Mouse (Mus musculus) heart, embryonic 12.5 days (tissue): ENCODE data around the gene Gm20388. TPM values are rescaled to one million over a fixed set of nuclear protein-coding genes. Genes with fewer than 3 reads are reported as not detected.
"Not testable (repeated sequence)": the region's sequence is repeated elsewhere in the genome, so short reads cannot be mapped to it uniquely, and the experiment has no call there.

ENCODE experiments used
- ATAC-seq: fragments of 200-750 bp; cut with Nextera tagmentation; 2 replicates; pipeline ENCODE4 v1.8.0; 2017; ENCODE audit warnings: moderate TSS enrichment, moderate library complexity; ENCODE audit not compliant: insufficient number of reproducible peaks, low FRiP score
- H3K27ac ChIP-seq: fragments of 300-500 bp; sonication (generic); 2 replicates; pipeline ENCODE4 v1.5.1; 2016; ENCODE audit warnings: mild to moderate bottlenecking, moderate library complexity; ENCODE audit not compliant: poor library complexity, severe bottlenecking
- H3K27me3 ChIP-seq: fragments of 300-500 bp; sonication (generic); replicated peaks from 2 replicates; pipeline ENCODE4 v1.6.1; 2016; ENCODE audit warnings: mild to moderate bottlenecking, moderate library complexity
- H3K36me3 ChIP-seq: fragments of 300-500 bp; sonication (generic); 2 replicates; pipeline ENCODE4 v1.6.1; 2016; ENCODE audit warnings: mild to moderate bottlenecking, moderate library complexity
- H3K4me1 ChIP-seq: fragments of 300-500 bp; sonication (generic); replicated peaks from 2 replicates; pipeline ENCODE4 v1.6.1; 2016; ENCODE audit warnings: mild to moderate bottlenecking
- H3K4me2 ChIP-seq: fragments of 300-500 bp; sonication (generic); 2 replicates; pipeline ENCODE4 v1.6.1; 2016; ENCODE audit warnings: mild to moderate bottlenecking, moderate library complexity
- H3K4me3 ChIP-seq: fragments of 300-500 bp; sonication (generic); 2 replicates; pipeline ENCODE4 v1.5.1; 2016; ENCODE audit warnings: mild to moderate bottlenecking
- H3K9ac ChIP-seq: fragments of 300-500 bp; sonication (generic); 2 replicates; pipeline ENCODE4 v1.6.1; 2016; ENCODE audit warnings: mild to moderate bottlenecking, moderate library complexity
- H3K9me3 ChIP-seq: fragments of 300-500 bp; sonication (generic); replicated peaks from 2 replicates; pipeline ENCODE4 v1.6.1; 2016; ENCODE audit warnings: mild to moderate bottlenecking, moderate library complexity
- WGBS: fragments of 180-500 bp; shearing (Covaris S2); methylation state at CpG from one replicate; pipeline ENCODE4 v1.1.7; 2016; 5-methylcytosine and 5-hydroxymethylcytosine counted together
- polyA plus RNA-seq: library from polyadenylated mRNA; unstranded; fragments of >200 nt; fragmentation: Nextera tagmentation; extraction: Ambion mirVana; gene quantifications from 2 replicates; pipeline ENCODE4 v1.2.1, GENCODE M21; 2016

Gene Gm20388
- polyA plus RNA-seq, 1 experiment from 2014 or later: not detected

GRCm38 (mm10) chr8:121145457-121146134, 1235.0 kb downstream of the Gm20388 start:
- H3K9me3 ChIP-seq, H3K4me2 ChIP-seq, H3K36me3 ChIP-seq, H3K9ac ChIP-seq, H3K27ac ChIP-seq, ATAC-seq, H3K4me3 ChIP-seq: not testable (repeated sequence)
- H3K27me3 ChIP-seq: peaks cover 19% of the 10 kb centered on the region
- WGBS: 63% methylated on average over 4 of the region's 6 CpGs
- peaks cover 18% of the 10 kb centered on the region for H3K4me1 ChIP-seq

GRCm38 (mm10) chr8:121148573-121149083, 1238.0 kb downstream of the Gm20388 start:
- Histone ChIP-seq H3K36me3 (no peaks in the 10 kb centered on the region), H3K4me3 (no peak overlapping the region), H3K4me2 (peak overlapping the region; percentile 18; the same call in 1 of the 2 replicates), H3K27me3 (peaks cover 22% of the 10 kb centered on the region), H3K27ac (no peak overlapping the region), H3K9me3 (no peaks in the 10 kb centered on the region), H3K4me1 (peaks cover 28% of the 10 kb centered on the region), H3K9ac (no peak overlapping the region)
- no peak for ATAC-seq
- WGBS: 11% methylated on average over 8 of the region's 8 CpGs

- no peak for ATAC-seq
- H3K9me3 ChIP-seq: no peaks in the 10 kb centered on the region
- H3K27me3 ChIP-seq: peaks cover 13% of the 10 kb centered on the region
- peaks cover 32% of the 10 kb centered on the region for H3K4me1 ChIP-seq
- peak overlapping the region; percentile 16; the same call in 1 of the 2 replicates for H3K4me2 ChIP-seq
- no peak overlapping the region for H3K27ac ChIP-seq
- no peak overlapping the region for H3K9ac ChIP-seq
- no peak overlapping the region for H3K4me3 ChIP-seq
- no peaks in the 10 kb centered on the region for H3K36me3 ChIP-seq
- 26% methylated on average over 12 of the region's 12 CpGs for WGBS
Observed at GRCm38 (mm10) chr8:121152394-121152793, 1241.8 kb downstream of the Gm20388 start.

GRCm38 (mm10) chr8:121156990-121157491, 1246.4 kb downstream of the Gm20388 start:
- no peak overlapping the region for H3K4me3 ChIP-seq

GRCm38 (mm10) chr8:121158812-121159211, 1248.2 kb downstream of the Gm20388 start:
- Histone ChIP-seq H3K27ac (no peak overlapping the region), H3K4me2 (no peak overlapping the region), H3K4me3 (no peak overlapping the region), H3K9ac (no peak overlapping the region), H3K9me3 (no peaks in the 10 kb centered on the region), H3K27me3 (no peaks in the 10 kb centered on the region), H3K36me3 (no peaks in the 10 kb centered on the region), H3K4me1 (peaks cover 36% of the 10 kb centered on the region)
- ATAC-seq: peak; percentile 27; the same call in 1 of the 2 replicates
- 42% methylated on average over 13 of the region's 13 CpGs for WGBS

More at GRCm38 (mm10) chr8:121156990-121157491, 1246.4 kb downstream of the Gm20388 start:
- H3K4me2 ChIP-seq: no peak overlapping the region
- 85% methylated on average over 7 of the region's 7 CpGs for WGBS
- H3K27ac ChIP-seq: no peak overlapping the region
- 0 out of 2 replicates have a peak overlapping the region, but pooled peaks have one; percentile 14 for H3K9ac ChIP-seq
- peaks cover 34% of the 10 kb centered on the region for H3K4me1 ChIP-seq
- H3K9me3 ChIP-seq: no peaks in the 10 kb centered on the region
- no peaks in the 10 kb centered on the region for H3K36me3 ChIP-seq
- ATAC-seq: no peak
- no peaks in the 10 kb centered on the region for H3K27me3 ChIP-seq

GRCm38 (mm10) chr8:121161437-121161836, 1250.8 kb downstream of the Gm20388 start:
- 78% methylated on average over 5 of the region's 5 CpGs for WGBS
- no peaks in the 10 kb centered on the region for H3K36me3 ChIP-seq
- no peak overlapping the region for H3K9ac ChIP-seq
- H3K4me3 ChIP-seq: no peak overlapping the region
- H3K27me3 ChIP-seq: no peaks in the 10 kb centered on the region
- peaks cover 52% of the 10 kb centered on the region for H3K4me1 ChIP-seq
- H3K4me2 ChIP-seq: no peak overlapping the region
- ATAC-seq: no peak
- no peaks in the 10 kb centered on the region for H3K9me3 ChIP-seq
- H3K27ac ChIP-seq: no peak overlapping the region

- Histone ChIP-seq H3K9me3 (no peaks in the 10 kb centered on the region), H3K9ac (no peak overlapping the region), H3K4me1 (peaks cover 45% of the 10 kb centered on the region), H3K27ac (no peak overlapping the region), H3K4me3 (no peak overlapping the region), H3K27me3 (0 out of 2 replicates have a peak, but pooled peaks cover under 1% of the 10 kb centered on the region), H3K36me3 (no peaks in the 10 kb centered on the region), H3K4me2 (no peak overlapping the region)
- ATAC-seq: no peak
- 57% methylated on average over 4 of the region's 4 CpGs for WGBS
Observed at GRCm38 (mm10) chr8:121162413-121162812, 1251.8 kb downstream of the Gm20388 start.

- H3K27me3 ChIP-seq: 0 out of 2 replicates have a peak, but pooled peaks cover 4% of the 10 kb centered on the region
- H3K27ac ChIP-seq: peak overlapping the region; percentile 64; the same call in 1 of the 2 replicates
- no peaks in the 10 kb centered on the region for H3K36me3 ChIP-seq
- peaks cover 46% of the 10 kb centered on the region for H3K4me1 ChIP-seq
- H3K4me2 ChIP-seq: no peak overlapping the region
- 0 out of 2 replicates have a peak, but pooled peaks have one; percentile 48 for ATAC-seq
- H3K9ac ChIP-seq: 0 out of 2 replicates have a peak overlapping the region, but pooled peaks have one; percentile 19
- 52% methylated on average over 11 of the region's 11 CpGs for WGBS
- H3K9me3 ChIP-seq: no peaks in the 10 kb centered on the region
- no peak overlapping the region for H3K4me3 ChIP-seq
Observed at GRCm38 (mm10) chr8:121162906-121163695, 1252.5 kb downstream of the Gm20388 start.

GRCm38 (mm10) chr8:121164017-121164469, 1253.4 kb downstream of the Gm20388 start:
- ATAC-seq: peak; percentile 64
- H3K9me3 ChIP-seq: no peaks in the 10 kb centered on the region
- H3K4me1 ChIP-seq: peaks cover 46% of the 10 kb centered on the region
- H3K4me2 ChIP-seq: peak overlapping the region; percentile 8; the same call in 1 of the 2 replicates
- no peak overlapping the region for H3K9ac ChIP-seq
- 34% methylated on average over 8 of the region's 8 CpGs for WGBS
- H3K36me3 ChIP-seq: no peaks in the 10 kb centered on the region
- H3K27me3 ChIP-seq: 0 out of 2 replicates have a peak, but pooled peaks cover 4% of the 10 kb centered on the region
- peak overlapping the region; percentile 64 for H3K27ac ChIP-seq
- H3K4me3 ChIP-seq: no peak overlapping the region

GRCm38 (mm10) chr8:121168033-121168432, 1257.4 kb downstream of the Gm20388 start:
- Histone ChIP-seq H3K4me1 (peaks cover 67% of the 10 kb centered on the region), H3K27ac (no peak overlapping the region), H3K4me3 (no peak overlapping the region), H3K4me2 (no peak overlapping the region), H3K36me3 (no peaks in the 10 kb centered on the region), H3K27me3 (0 out of 2 replicates have a peak, but pooled peaks cover 4% of the 10 kb centered on the region), H3K9ac (no peak overlapping the region), H3K9me3 (no peaks in the 10 kb centered on the region)
- ATAC-seq: no peak
- WGBS: 43% methylated on average over 5 of the region's 5 CpGs
